Mouse (Mus musculus) cortical plate, adult 2 months (tissue): ENCODE measurements around the gene Dhrs2.

Experiments used
- CTCF ChIP-seq: fragments of 200-500 bp; IDR thresholded peaks from 2 replicates; pipeline ENCODE4 v1.5.1; 2011; ENCODE audit warnings: mild to moderate bottlenecking, control low read depth, low read length; ENCODE audit not compliant: insufficient read depth; ENCODE audit errors: extremely low read depth
- POLR2A ChIP-seq: fragments of 200-500 bp; IDR thresholded peaks from 2 replicates; pipeline ENCODE4 v1.6.1; 2011; ENCODE audit warnings: mild to moderate bottlenecking, low read length, control low read depth; ENCODE audit not compliant: insufficient read depth; ENCODE audit errors: extremely low read depth

DNA sequence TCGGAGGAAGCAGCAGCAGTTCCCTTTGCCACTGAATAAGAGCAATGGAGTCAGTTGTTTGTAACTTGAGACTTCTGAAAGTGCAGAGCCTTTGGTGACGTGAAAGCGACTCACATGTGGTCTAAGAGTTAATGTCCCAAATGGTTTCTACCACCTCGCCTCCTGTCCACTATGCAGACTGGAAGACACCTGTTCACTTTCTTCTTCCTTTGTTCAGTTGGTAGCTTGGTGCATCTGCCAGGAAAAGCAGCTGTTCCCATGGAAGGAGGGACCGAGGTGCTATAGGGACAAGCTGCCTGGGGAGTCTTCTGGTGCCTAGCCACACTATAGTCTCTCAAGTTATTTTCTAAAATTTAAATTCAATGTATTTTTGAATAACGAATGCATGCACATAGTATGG lies 27.0 kb upstream of the Dhrs2 start:
- TF ChIP-seq CTCF: no peak
- TF ChIP-seq POLR2A: no peak
